ENCODE assay signal across 9 mouse cellular contexts in genomic region chr5:123019336-123020016, GRCm38 (mm10). TPM values are rescaled to one million over a fixed set of nuclear protein-coding genes. Genes with fewer than 3 reads are reported as not detected.
A peak's percentile ranks its signal among the peaks of the same experiment; 100 is the strongest.
DNase-seq lines count a peak whose midpoint lies in the region; ATAC-seq and TF ChIP-seq lines count a peak whose summit lies in the region.
"Had no signal": no experiment of that assay in that cellular context is flagged by ENCODE, and none has a peak within 500 bp of the region (broad histone marks: within the 10 kb centered on the region; RNA-seq: fewer than 3 reads in every experiment).

No protein-coding gene starts in this region.

- H3K4me1 ChIP-seq in kidney, embryonic 15.5 days = peaks cover 50% of the 10 kb centered on the region
- H3K4me1 ChIP-seq in forebrain, embryonic 13.5 days = peaks cover 41% of the 10 kb centered on the region
- H3K4me1 ChIP-seq in midbrain, postnatal 0 days (ENCODE audit: insufficient read depth, low read length) = 0 out of 2 replicates have a peak, but pooled peaks cover 8% of the 10 kb centered on the region
- H3K4me1 ChIP-seq in thymus, adult 2 months (replicated peaks; ENCODE audit: control insufficient read depth, insufficient read depth, low read length) = peaks cover 34% of the 10 kb centered on the region

- 64% methylated on average over 10 of the region's 10 CpGs for WGBS in kidney, embryonic 15.5 days
- WGBS in forebrain, embryonic 13.5 days = 47% methylated on average over 10 of the region's 10 CpGs
- WGBS in midbrain, postnatal 0 days = 30% methylated on average over 10 of the region's 10 CpGs
- 40% methylated on average over 10 of the region's 10 CpGs for WGBS in thymus, adult 2 months

- H3K36me3 ChIP-seq in kidney, embryonic 15.5 days = peaks cover 4% of the 10 kb centered on the region; the same call in 1 of the 2 replicates
- H3K36me3 ChIP-seq in forebrain, embryonic 13.5 days (ENCODE audit: poor library complexity, severe bottlenecking) = no peaks in the 10 kb centered on the region
- no peaks in the 10 kb centered on the region for H3K36me3 ChIP-seq in midbrain, postnatal 0 days (ENCODE audit: insufficient read depth, low read length)
- H3K36me3 ChIP-seq in thymus, adult 2 months (ENCODE audit: control insufficient read depth, insufficient read depth, low read length) = no peaks in the 10 kb centered on the region

- no peak for ATAC-seq in kidney, embryonic 15.5 days (replicated peaks; ENCODE audit: low FRiP score)
- ATAC-seq in forebrain, embryonic 13.5 days = peak; percentile 48
- ATAC-seq in midbrain, postnatal 0 days (ENCODE audit: low FRiP score) = peak; percentile 21; the same call in 1 of the 2 replicates

- H3K4me2 ChIP-seq in kidney, embryonic 15.5 days = no peak overlapping the region
- H3K4me2 ChIP-seq in forebrain, embryonic 13.5 days = peak overlapping the region; percentile 26
- peak overlapping the region; percentile 18; the same call in 1 of the 2 replicates for H3K4me2 ChIP-seq in midbrain, postnatal 0 days (ENCODE audit: low read depth, low read length, poor library complexity, severe bottlenecking)

- no peak for TF ChIP-seq CTCF in midbrain, postnatal 0 days (IDR thresholded peaks at IDR 0.05)
- TF ChIP-seq CTCF in thymus, adult 2 months (IDR thresholded peaks at IDR 0.05; ENCODE audit: borderline replicate concordance, control insufficient read depth, extremely low read depth, insufficient read depth, low read length, poor library complexity) = no peak

- H3K27me3 ChIP-seq in kidney, embryonic 15.5 days = no peaks in the 10 kb centered on the region
- H3K27me3 ChIP-seq in forebrain, embryonic 13.5 days = no peaks in the 10 kb centered on the region
- no peaks in the 10 kb centered on the region for H3K27me3 ChIP-seq in midbrain, postnatal 0 days (ENCODE audit: insufficient read depth, low read length)
- H3K27me3 ChIP-seq in thymus, adult 2 months (ENCODE audit: control insufficient read depth, insufficient read depth, low read length) = no peaks in the 10 kb centered on the region
- H3K27me3 ChIP-seq: CH12.LX had no signal

- no peaks in the 10 kb centered on the region for H3K9me3 ChIP-seq in kidney, embryonic 15.5 days (replicated peaks)
- H3K9me3 ChIP-seq in forebrain, embryonic 13.5 days (replicated peaks) = no peaks in the 10 kb centered on the region
- no peaks in the 10 kb centered on the region for H3K9me3 ChIP-seq in midbrain, postnatal 0 days (ENCODE audit: low read length)

- no peak overlapping the region for H3K4me3 ChIP-seq in kidney, embryonic 15.5 days (replicated peaks)
- H3K4me3 ChIP-seq in forebrain, embryonic 13.5 days = no peak overlapping the region
- no peak overlapping the region for H3K4me3 ChIP-seq in midbrain, postnatal 0 days (ENCODE audit: low read depth, low read length)
- H3K4me3 ChIP-seq in thymus, adult 2 months (ENCODE audit: control insufficient read depth, insufficient read depth, low read length) = no peak overlapping the region

- TF ChIP-seq POLR2A in thymus, adult 2 months (IDR thresholded peaks at IDR 0.05; ENCODE audit: control insufficient read depth, extremely low read depth, insufficient read depth, low read length, poor library complexity) = no peak

- no peak for DNase-seq in kidney, adult 8-10 months
- peak; percentile 46 for DNase-seq in induced T-regulatory cell, adult 2 months (ENCODE audit: low read depth)
- peak; percentile 83 for DNase-seq in midbrain, postnatal 0 days (ENCODE audit: low spot score)
- DNase-seq in urinary bladder, postnatal 10 days (ENCODE audit: low spot score) = no peak
- no peak for DNase-seq in thymus, adult 2 months
- no peak for DNase-seq in gastrocnemius, postnatal 10 days

- H3K27ac ChIP-seq in kidney, embryonic 15.5 days = peak overlapping the region; percentile 32; the same call in 1 of the 2 replicates
- H3K27ac ChIP-seq in forebrain, embryonic 13.5 days = peak overlapping the region; percentile 85
- H3K27ac ChIP-seq in midbrain, postnatal 0 days (ENCODE audit: low read depth, low read length) = peak overlapping the region; percentile 59; the same call in 1 of the 2 replicates
- H3K27ac ChIP-seq in thymus, adult 2 months (ENCODE audit: control insufficient read depth, insufficient read depth, low read length) = no peak overlapping the region; the same call in 1 of the 2 replicates

- no peak overlapping the region for H3K9ac ChIP-seq in kidney, embryonic 15.5 days
- 0 out of 2 replicates have a peak overlapping the region, but pooled peaks have one; percentile 23 for H3K9ac ChIP-seq in forebrain, embryonic 13.5 days
- no peak overlapping the region for H3K9ac ChIP-seq in midbrain, postnatal 0 days (replicated peaks; ENCODE audit: low read length, poor library complexity, severe bottlenecking)

RNA-seq across cellular contexts. Expression of gene Orai1, which starts 4.6 kb away (rescaled TPM):
- polyA plus RNA-seq in kidney, embryonic 15.5 days (2015; fragmentation: Nextera tagmentation; extraction: Ambion mirVana) = 17.5 and 18.5 TPM in 2 replicates
- 10.6 and 10.8 TPM in 2 replicates for polyA plus RNA-seq in forebrain, embryonic 13.5 days (2015; fragmentation: Nextera tagmentation; extraction: Ambion mirVana)
- 16.3 and 24.0 TPM in 2 replicates for total RNA-seq in midbrain, postnatal 0 days (2014; rRNA removed)
- polyA plus RNA-seq in midbrain, postnatal 0 days (2015; fragmentation: Nextera tagmentation; extraction: Ambion mirVana) = 13.5 and 14.8 TPM in 2 replicates
- polyA plus RNA-seq in thymus, adult 2 months (2012; rRNA removed) = 76.9 and 87.4 TPM in 2 replicates
- 10 to 100 TPM; 43.8 to 45.4 TPM for total RNA-seq in gastrocnemius, postnatal 10 days (2021)

RNA-seq across cellular contexts. Expression of gene Morn3, which starts 27.3 kb away (rescaled TPM):
- 0.26 TPM in 1 of 2 replicates, not detected in the other for polyA plus RNA-seq in kidney, embryonic 15.5 days (2015; fragmentation: Nextera tagmentation; extraction: Ambion mirVana)
- polyA plus RNA-seq in forebrain, embryonic 13.5 days (2015; fragmentation: Nextera tagmentation; extraction: Ambion mirVana) = 0.79 and 1.1 TPM in 2 replicates
- not detected in 2 replicates for total RNA-seq in midbrain, postnatal 0 days (2014; rRNA removed)
- 1.1 and 1.3 TPM in 2 replicates for polyA plus RNA-seq in midbrain, postnatal 0 days (2015; fragmentation: Nextera tagmentation; extraction: Ambion mirVana)
- polyA plus RNA-seq in thymus, adult 2 months (2012; rRNA removed) = 0.15 TPM in 1 of 2 replicates, not detected in the other
- total RNA-seq in gastrocnemius, postnatal 10 days (2021) = not detected
- total RNA-seq: CH12.LX had no signal

RNA-seq across cellular contexts. Expression of gene Kdm2b, which starts 29.9 kb away (rescaled TPM):
- 92.2 and 96.8 TPM in 2 replicates for polyA plus RNA-seq in kidney, embryonic 15.5 days (2015; fragmentation: Nextera tagmentation; extraction: Ambion mirVana)
- 107 and 108 TPM in 2 replicates for polyA plus RNA-seq in forebrain, embryonic 13.5 days (2015; fragmentation: Nextera tagmentation; extraction: Ambion mirVana)
- 107 and 110 TPM in 2 replicates for total RNA-seq in midbrain, postnatal 0 days (2014; rRNA removed)
- polyA plus RNA-seq in midbrain, postnatal 0 days (2015; fragmentation: Nextera tagmentation; extraction: Ambion mirVana) = 78.6 and 78.8 TPM in 2 replicates
- 65.1 and 73.9 TPM in 2 replicates for polyA plus RNA-seq in thymus, adult 2 months (2012; rRNA removed)
- 10 to 100 TPM; 18.4 to 23.8 TPM for total RNA-seq in gastrocnemius, postnatal 10 days (2021)

RNA-seq across cellular contexts. Expression of gene Tmem120b, which starts 48.7 kb away (rescaled TPM):
- polyA plus RNA-seq in kidney, embryonic 15.5 days (2015; fragmentation: Nextera tagmentation; extraction: Ambion mirVana) = 15.3 and 19.2 TPM in 2 replicates
- polyA plus RNA-seq in forebrain, embryonic 13.5 days (2015; fragmentation: Nextera tagmentation; extraction: Ambion mirVana) = 10.9 and 11.0 TPM in 2 replicates
- total RNA-seq in midbrain, postnatal 0 days (2014; rRNA removed) = 13.3 and 16.2 TPM in 2 replicates
- 17.1 and 19.7 TPM in 2 replicates for polyA plus RNA-seq in midbrain, postnatal 0 days (2015; fragmentation: Nextera tagmentation; extraction: Ambion mirVana)
- polyA plus RNA-seq in thymus, adult 2 months (2012; rRNA removed) = 43.6 and 45.7 TPM in 2 replicates
- 10 to 100 TPM; 16.3 to 16.9 TPM for total RNA-seq in gastrocnemius, postnatal 10 days (2021)

Comparison
In these comparisons a context has a peak if more than half of its experiments do, and no peak if none do; other contexts are left out.
1. DNase-seq: peak in induced T-regulatory cell, adult 2 months (single experiment) and midbrain, postnatal 0 days (single experiment); none in kidney, adult 8-10 months (0 of 2), urinary bladder, postnatal 10 days (single experiment), thymus, adult 2 months (single experiment) and gastrocnemius, postnatal 10 days (single experiment).